Mouse (Mus musculus) liver, embryonic 12.5 days (tissue): ENCODE results near the gene Zfp422. TPM values are rescaled to one million over a fixed set of nuclear protein-coding genes. Genes with fewer than 3 reads are reported as not detected.
A peak's percentile ranks its signal among the peaks of the same experiment; 100 is the strongest.

Experiments
- ATAC-seq: fragments of 200-750 bp; cut with Nextera tagmentation; 2 replicates; pipeline ENCODE4 v1.8.0; 2017; ENCODE audit warnings: moderate number of reproducible peaks, mild to moderate bottlenecking, moderate library complexity
- H3K27ac ChIP-seq: fragments of 300-500 bp; sonication (generic); 2 replicates; pipeline ENCODE4 v1.5.1; 2016; ENCODE audit warnings: mild to moderate bottlenecking
- H3K27me3 ChIP-seq: fragments of 300-500 bp; sonication (generic); replicated peaks from 2 replicates; pipeline ENCODE4 v1.6.1; 2016; ENCODE audit warnings: mild to moderate bottlenecking, moderate library complexity
- H3K36me3 ChIP-seq: fragments of 300-500 bp; sonication (generic); 2 replicates; pipeline ENCODE4 v1.6.1; 2016; ENCODE audit warnings: mild to moderate bottlenecking, moderate library complexity
- H3K4me1 ChIP-seq: fragments of 300-500 bp; sonication (generic); 2 replicates; pipeline ENCODE4 v1.6.1; 2016
- H3K4me2 ChIP-seq: fragments of 300-500 bp; sonication (generic); 2 replicates; pipeline ENCODE4 v1.6.1; 2016; ENCODE audit warnings: mild to moderate bottlenecking, moderate library complexity
- H3K4me3 ChIP-seq: fragments of 300-500 bp; sonication (generic); 2 replicates; pipeline ENCODE4 v1.5.1; 2016; ENCODE audit warnings: mild to moderate bottlenecking, moderate library complexity
- H3K9ac ChIP-seq: fragments of 300-500 bp; sonication (generic); 2 replicates; pipeline ENCODE4 v1.6.1; 2016; ENCODE audit warnings: mild to moderate bottlenecking, moderate library complexity
- H3K9me3 ChIP-seq: fragments of 300-500 bp; sonication (generic); replicated peaks from 2 replicates; pipeline ENCODE4 v1.6.1; 2016; ENCODE audit warnings: mild to moderate bottlenecking, moderate library complexity
- WGBS: fragments of 180-500 bp; shearing (Covaris S2); methylation state at CpG from one replicate; pipeline ENCODE4 v1.1.7; 2016; ENCODE audit not compliant: insufficient replicate concordance; 5-methylcytosine and 5-hydroxymethylcytosine counted together
- polyA plus RNA-seq: library from polyadenylated mRNA; unstranded; fragments of >200 nt; fragmentation: Nextera tagmentation; extraction: Ambion mirVana; gene quantifications from 2 replicates; pipeline ENCODE4 v1.2.1, GENCODE M21; 2016

Zfp422 gene
- polyA plus RNA-seq, 1 experiment from 2014 or later = 45.1 TPM

GRCm38 (mm10) chr6:116666892-116667291, 38.1 kb upstream of the Zfp422 start:
- no peaks in the 10 kb centered on the region for H3K4me1 ChIP-seq
- H3K4me3 ChIP-seq = no peak overlapping the region
- no peak overlapping the region for H3K4me2 ChIP-seq
- H3K9me3 ChIP-seq = no peaks in the 10 kb centered on the region
- no peak overlapping the region for H3K9ac ChIP-seq
- no peak for ATAC-seq
- 72% methylated on average over 3 of the region's 3 CpGs for WGBS
- H3K36me3 ChIP-seq = no peaks in the 10 kb centered on the region
- H3K27ac ChIP-seq = no peak overlapping the region
- H3K27me3 ChIP-seq = peaks cover 11% of the 10 kb centered on the region

- Histone ChIP-seq H3K27me3 (peaks cover 6% of the 10 kb centered on the region; the same call in 1 of the 2 replicates), H3K27ac (no peak overlapping the region), H3K4me2 (no peak overlapping the region), H3K9me3 (no peaks in the 10 kb centered on the region), H3K4me1 (no peaks in the 10 kb centered on the region), H3K4me3 (no peak overlapping the region), H3K9ac (no peak overlapping the region), H3K36me3 (no peaks in the 10 kb centered on the region)
- 69% methylated on average over 12 of the region's 12 CpGs for WGBS
- ATAC-seq = no peak
Observed at GRCm38 (mm10) chr6:116666085-116666750, 37.4 kb upstream of the Zfp422 start.

GRCm38 (mm10) chr6:116664830-116665229, 36.0 kb upstream of the Zfp422 start:
- WGBS = 63% methylated on average over 3 of the region's 3 CpGs
- no peak overlapping the region for H3K27ac ChIP-seq
- ATAC-seq = no peak

DNA sequence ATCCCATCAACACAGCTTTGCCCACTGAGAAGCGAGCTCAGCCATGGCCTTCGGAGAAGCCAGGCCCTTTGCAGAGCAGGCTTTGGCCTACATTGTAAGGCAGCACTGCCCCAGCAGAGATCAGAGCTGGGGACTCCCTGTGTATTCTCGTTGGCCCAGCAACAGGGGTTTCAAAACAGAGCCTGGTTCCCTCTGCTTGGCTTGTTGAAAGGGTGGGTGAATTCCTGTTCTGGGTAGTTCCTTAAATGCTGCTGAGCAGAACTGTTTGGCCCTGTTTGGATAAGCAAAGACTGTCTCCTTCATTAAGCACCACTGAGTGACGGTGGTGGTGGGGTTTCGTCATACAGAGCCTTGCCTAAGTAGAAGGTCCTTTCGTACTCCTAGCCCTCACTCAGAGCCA, 35.2 kb upstream of the Zfp422 start:
- no peaks in the 10 kb centered on the region for H3K36me3 ChIP-seq
- no peaks in the 10 kb centered on the region for H3K27me3 ChIP-seq
- H3K4me3 ChIP-seq = no peak overlapping the region
- H3K9ac ChIP-seq = no peak overlapping the region
- no peak overlapping the region for H3K4me2 ChIP-seq
- H3K9me3 ChIP-seq = no peaks in the 10 kb centered on the region
- H3K27ac ChIP-seq = no peak overlapping the region
- no peaks in the 10 kb centered on the region for H3K4me1 ChIP-seq
- WGBS = 56% methylated on average over 6 of the region's 6 CpGs
- no peak for ATAC-seq

More at GRCm38 (mm10) chr6:116664830-116665229, 36.0 kb upstream of the Zfp422 start:
- Histone ChIP-seq H3K9ac (no peak overlapping the region), H3K9me3 (no peaks in the 10 kb centered on the region), H3K4me1 (no peaks in the 10 kb centered on the region), H3K27me3 (no peaks in the 10 kb centered on the region), H3K4me3 (no peak overlapping the region), H3K4me2 (no peak overlapping the region), H3K36me3 (no peaks in the 10 kb centered on the region)

GRCm38 (mm10) chr6:116663364-116663763, 34.6 kb upstream of the Zfp422 start:
- H3K4me3 ChIP-seq = no peak overlapping the region
- no peak overlapping the region for H3K9ac ChIP-seq
- ATAC-seq = no peak
- H3K4me1 ChIP-seq = no peaks in the 10 kb centered on the region
- H3K36me3 ChIP-seq = no peaks in the 10 kb centered on the region
- 75% methylated on average over 2 of the region's 2 CpGs for WGBS
- H3K9me3 ChIP-seq = no peaks in the 10 kb centered on the region
- no peak overlapping the region for H3K27ac ChIP-seq
- no peak overlapping the region for H3K4me2 ChIP-seq
- no peaks in the 10 kb centered on the region for H3K27me3 ChIP-seq

- peaks cover 16% of the 10 kb centered on the region for H3K4me1 ChIP-seq
- H3K27ac ChIP-seq = no peak overlapping the region
- no peak overlapping the region for H3K9ac ChIP-seq
- 53% methylated on average over 9 of the region's 9 CpGs for WGBS
- H3K36me3 ChIP-seq = no peaks in the 10 kb centered on the region
- H3K9me3 ChIP-seq = peaks cover 7% of the 10 kb centered on the region; the same call in 1 of the 2 replicates
- H3K4me3 ChIP-seq = no peak overlapping the region
- 0 out of 2 replicates have a peak, but pooled peaks have one; percentile 16 for ATAC-seq
- H3K4me2 ChIP-seq = no peak overlapping the region
- H3K27me3 ChIP-seq = no peaks in the 10 kb centered on the region
Observed at GRCm38 (mm10) chr6:116653684-116654454, 25.1 kb upstream of the Zfp422 start.

DNA sequence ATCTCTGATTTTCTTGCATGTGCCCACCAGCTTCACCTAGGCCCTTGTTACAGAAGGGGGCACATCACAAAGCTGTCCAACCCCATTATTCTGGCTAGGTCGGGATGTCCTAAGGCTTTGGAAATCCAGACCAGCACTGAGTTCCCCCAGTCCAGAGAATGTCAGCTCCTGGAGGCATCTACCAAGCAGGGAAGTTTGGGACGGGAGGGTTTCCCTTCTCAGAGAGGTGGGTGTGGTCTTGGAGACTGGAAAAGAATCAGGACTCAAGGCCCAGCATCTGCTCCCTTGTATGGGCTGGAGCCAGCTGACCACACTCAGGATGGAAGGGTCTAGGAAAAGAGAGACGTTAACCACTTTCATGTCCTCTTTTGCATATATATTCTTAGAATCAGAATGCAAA, 24.4 kb upstream of the Zfp422 start:
- Histone ChIP-seq H3K27me3 (no peaks in the 10 kb centered on the region), H3K27ac (no peak overlapping the region), H3K4me2 (no peak overlapping the region), H3K9me3 (peaks cover 7% of the 10 kb centered on the region; the same call in 1 of the 2 replicates), H3K4me1 (peaks cover 16% of the 10 kb centered on the region), H3K9ac (no peak overlapping the region), H3K4me3 (no peak overlapping the region), H3K36me3 (no peaks in the 10 kb centered on the region)
- ATAC-seq = no peak
- 55% methylated on average over 3 of the region's 3 CpGs for WGBS

DNA sequence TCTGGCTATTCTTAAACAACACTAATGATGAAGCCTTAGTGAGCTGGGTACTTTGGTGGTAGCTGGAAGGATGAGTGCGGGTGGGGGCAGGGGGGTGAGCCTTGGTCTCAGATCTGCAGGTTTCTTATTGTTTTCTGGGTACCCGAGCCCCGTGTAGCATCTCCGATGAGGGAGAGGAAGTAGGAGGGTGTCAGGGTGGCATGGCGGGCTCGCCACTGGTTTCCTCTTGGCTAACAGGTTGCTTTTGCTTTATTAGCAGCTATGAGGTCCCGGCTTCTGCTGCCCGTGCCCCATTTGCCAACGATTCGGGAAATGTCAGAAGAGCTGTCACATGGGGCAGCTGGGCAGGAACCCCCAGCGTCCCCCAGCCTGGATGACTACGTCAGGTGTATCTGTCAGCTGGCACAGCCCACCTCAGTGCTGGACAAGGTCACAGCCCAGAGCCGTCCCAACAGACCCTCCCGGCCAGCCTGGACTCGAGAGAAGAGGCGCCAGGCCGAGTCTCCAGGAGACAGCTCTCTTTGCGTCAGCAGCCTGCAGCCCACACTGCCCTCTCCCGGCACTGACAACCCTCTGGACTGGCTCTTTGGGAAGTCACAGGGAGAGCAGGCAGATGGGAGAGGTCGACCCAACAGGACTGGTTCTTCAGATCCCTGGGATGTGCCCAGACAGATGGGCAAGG, 22.8 kb upstream of the Zfp422 start:
- Histone ChIP-seq H3K9ac (no peak overlapping the region), H3K4me2 (peak overlapping the region; percentile 10; the same call in 1 of the 2 replicates), H3K4me3 (0 out of 2 replicates have a peak overlapping the region, but pooled peaks have one; percentile 4), H3K36me3 (no peaks in the 10 kb centered on the region), H3K27me3 (no peaks in the 10 kb centered on the region), H3K9me3 (peaks cover 2% of the 10 kb centered on the region; the same call in 1 of the 2 replicates), H3K27ac (no peak overlapping the region), H3K4me1 (peaks cover 16% of the 10 kb centered on the region)
- WGBS = 48% methylated on average over 20 of the region's 20 CpGs
- peak; percentile 10; the same call in 1 of the 2 replicates for ATAC-seq

DNA sequence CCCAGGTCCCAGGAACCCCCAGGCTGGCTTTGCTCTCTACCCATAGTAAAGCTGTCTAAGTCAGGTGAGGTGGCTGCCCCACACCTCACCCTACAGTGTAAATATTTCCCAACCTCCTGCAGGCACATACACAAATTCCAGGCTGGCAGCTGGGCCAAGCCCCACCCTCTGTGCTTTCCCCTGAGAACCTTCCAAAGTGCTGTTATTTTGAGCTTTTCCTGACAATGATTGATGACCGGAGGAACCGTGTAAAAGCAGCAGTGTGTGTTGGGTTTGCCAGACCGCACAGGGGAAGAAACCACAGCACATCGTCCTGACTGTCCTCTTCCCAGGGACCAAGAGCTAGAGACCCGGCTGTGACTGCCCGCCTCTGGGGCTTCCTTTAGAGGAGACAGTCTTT, 21.6 kb upstream of the Zfp422 start, which contains the start of gene Depp1:
TSS of gene Depp1 (plus strand) at position 204 of the 400 bp plus-strand sequence.
- H3K27me3 ChIP-seq = no peaks in the 10 kb centered on the region
- H3K4me3 ChIP-seq = peak within 1 kb of the TSS; percentile 4
- no peaks in the 10 kb centered on the region for H3K36me3 ChIP-seq
- no peaks in the 10 kb centered on the region for H3K9me3 ChIP-seq
- peak; percentile 65 for ATAC-seq
- WGBS = 12% methylated on average over 6 of the region's 6 CpGs
- H3K4me2 ChIP-seq = peak within 1 kb of the TSS; percentile 10
- H3K9ac ChIP-seq = no peak within 1 kb of the TSS
- H3K27ac ChIP-seq = peak within 1 kb of the TSS; percentile 28; the same call in 1 of the 2 replicates
- peaks cover 16% of the 10 kb centered on the region for H3K4me1 ChIP-seq

- Histone ChIP-seq H3K4me2 (no peak overlapping the region), H3K4me1 (peaks cover 16% of the 10 kb centered on the region)
- no peak for ATAC-seq
Observed at GRCm38 (mm10) chr6:116649811-116650210, 21.0 kb upstream of the Zfp422 start.

DNA sequence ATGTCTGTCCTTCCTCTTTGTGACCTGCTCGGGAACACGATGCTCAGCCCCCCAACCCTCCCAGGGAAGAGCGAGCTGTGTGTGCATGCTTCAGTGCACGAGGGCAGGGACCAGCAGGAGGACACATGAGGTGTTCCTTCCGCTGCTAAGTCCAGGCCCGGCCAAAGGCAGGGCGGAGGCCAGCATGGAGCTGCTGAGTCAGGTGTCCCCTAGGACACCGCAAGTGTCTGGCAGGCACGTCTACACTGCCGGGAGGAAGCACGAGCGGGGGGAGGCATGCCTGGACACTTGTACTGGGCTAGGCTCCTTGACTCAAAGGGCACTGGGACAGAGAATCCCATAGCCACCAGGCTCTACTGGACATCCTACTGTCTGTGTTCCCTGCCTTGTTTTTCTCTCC, 19.0 kb upstream of the Zfp422 start:
- Histone ChIP-seq H3K4me2 (no peak overlapping the region), H3K27me3 (no peaks in the 10 kb centered on the region), H3K36me3 (no peaks in the 10 kb centered on the region), H3K27ac (no peak overlapping the region), H3K4me1 (peaks cover 16% of the 10 kb centered on the region), H3K4me3 (no peak overlapping the region), H3K9me3 (no peaks in the 10 kb centered on the region), H3K9ac (no peak overlapping the region)
- 56% methylated on average over 12 of the region's 12 CpGs for WGBS
- 0 out of 2 replicates have a peak, but pooled peaks have one; percentile 14 for ATAC-seq

More at GRCm38 (mm10) chr6:116649811-116650210, 21.0 kb upstream of the Zfp422 start:
- no peak overlapping the region for H3K9ac ChIP-seq
- no peak overlapping the region for H3K27ac ChIP-seq
- no peaks in the 10 kb centered on the region for H3K9me3 ChIP-seq
- H3K4me3 ChIP-seq = no peak overlapping the region
- H3K36me3 ChIP-seq = no peaks in the 10 kb centered on the region
- H3K27me3 ChIP-seq = no peaks in the 10 kb centered on the region
- WGBS = 47% methylated on average over 7 of the region's 7 CpGs
